Mouse (Mus musculus) Patski (cell line): ENCODE results near the gene Rras2. TPM values are rescaled to one million over a fixed set of nuclear protein-coding genes. Genes with fewer than 3 reads are reported as not detected.

Experiments
- ATAC-seq: fragments of 100-300 bp; one replicate; pipeline ENCODE4 v1.8.0; 2021
- CTCF ChIA-PET: fragments of 350-600 bp; sonication (Branson Sonifier 250); formaldehyde crosslinking; loops from one replicate; lab custom pipeline; 2022; ENCODE audit warnings: inconsistent platforms; lab: Charles Lee
- POLR2A ChIA-PET: fragments of 350-600 bp; sonication (Branson Sonifier 250); formaldehyde crosslinking; loops from one replicate; lab custom pipeline; 2022; ENCODE audit warnings: antibody characterized with exemption, inconsistent platforms; lab: Charles Lee
- DNase-seq: peaks from one replicate; pipeline ENCODE4 v3.0.0-alpha.2; 2011; ENCODE audit warnings: low read depth, low spot score
- H3K27me3 ChIP-seq: fragments of 371-371 bp; one replicate; pipeline ENCODE4 v1.5.1; 2021
- CTCF ChIP-seq: fragments of 100-300 bp; IDR thresholded peaks from one replicate; pipeline ENCODE4 v1.5.1; 2021
- in situ Hi-C: fragments of 300-500 bp; cut with MboI; formaldehyde crosslinking; loops from 3 replicates; pipeline ENCODE4 v1.11.1; 2018; ENCODE audit warnings: low pct_unique_long_range_greater_than_20kb, mixed read lengths
- polyA plus RNA-seq: library from polyadenylated mRNA; unstranded; gene quantifications from one replicate; pipeline ENCODE4 v1.2.3, GENCODE M21; 2021

Gene Rras2
- polyA plus RNA-seq, 1 experiment from 2014 or later = 145 TPM

DNA sequence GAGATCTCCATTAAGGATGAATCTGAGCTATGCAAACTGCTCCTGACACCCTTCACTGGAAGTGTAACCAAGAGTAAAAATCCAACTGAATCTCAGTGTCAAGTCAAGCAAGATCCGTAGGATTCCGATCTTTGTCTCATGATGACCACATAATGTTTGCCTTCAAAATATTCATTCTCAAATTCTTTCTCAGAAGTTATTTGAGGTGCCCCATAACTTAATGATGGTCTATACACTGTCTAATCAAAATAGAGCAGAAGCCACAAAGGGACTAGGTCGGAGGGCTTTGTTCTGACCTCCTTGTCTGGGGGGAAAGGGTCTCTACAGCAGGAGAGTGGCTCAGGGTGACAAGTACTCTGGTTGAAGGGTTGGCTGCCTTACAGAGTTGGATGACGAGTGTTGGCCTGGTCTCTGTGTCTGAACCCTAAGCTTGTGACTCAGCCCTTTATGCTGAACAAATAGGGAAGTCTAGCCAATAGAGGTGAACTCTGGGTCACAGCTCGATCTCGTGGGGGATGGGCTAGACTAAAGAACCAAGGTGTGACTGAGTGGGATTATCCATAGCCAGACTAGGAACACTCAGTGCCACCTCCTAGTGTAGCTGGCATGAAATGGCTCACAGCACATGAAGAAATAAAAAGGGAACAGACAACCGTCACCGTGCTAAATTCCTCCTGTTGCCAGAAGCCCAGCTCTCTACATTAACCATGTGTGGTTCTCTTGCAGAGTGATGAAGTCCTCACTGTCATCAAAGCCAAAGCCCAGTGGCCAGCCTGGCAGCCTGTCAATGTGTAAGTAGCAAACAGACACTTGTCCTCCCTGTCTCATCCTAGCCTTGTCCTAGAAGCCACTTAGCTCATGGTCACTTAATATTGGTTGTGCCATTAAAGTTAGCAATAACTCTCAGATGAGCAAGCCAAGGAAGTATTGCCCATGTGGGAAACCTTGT lies 101.3 kb downstream of the Rras2 start:
- POLR2A ChIA-PET = no interaction called here
- H3K27me3 ChIP-seq = no peaks in the 10 kb centered on the region
- in situ Hi-C loops = loop anchor here (5.0 kb wide), 2 partner anchors 254 to 419 kb away; no protein-coding TSS in a partner anchor
- ATAC-seq = peak; percentile 48
- CTCF ChIA-PET = interaction anchor here (1.0 to 1.5 kb wide), 2 partner anchors 10 to 11 kb away, joined by 3 read pairs; no protein-coding TSS in a partner anchor
- DNase-seq = peak; percentile 58
- no peak for TF ChIP-seq CTCF

DNA sequence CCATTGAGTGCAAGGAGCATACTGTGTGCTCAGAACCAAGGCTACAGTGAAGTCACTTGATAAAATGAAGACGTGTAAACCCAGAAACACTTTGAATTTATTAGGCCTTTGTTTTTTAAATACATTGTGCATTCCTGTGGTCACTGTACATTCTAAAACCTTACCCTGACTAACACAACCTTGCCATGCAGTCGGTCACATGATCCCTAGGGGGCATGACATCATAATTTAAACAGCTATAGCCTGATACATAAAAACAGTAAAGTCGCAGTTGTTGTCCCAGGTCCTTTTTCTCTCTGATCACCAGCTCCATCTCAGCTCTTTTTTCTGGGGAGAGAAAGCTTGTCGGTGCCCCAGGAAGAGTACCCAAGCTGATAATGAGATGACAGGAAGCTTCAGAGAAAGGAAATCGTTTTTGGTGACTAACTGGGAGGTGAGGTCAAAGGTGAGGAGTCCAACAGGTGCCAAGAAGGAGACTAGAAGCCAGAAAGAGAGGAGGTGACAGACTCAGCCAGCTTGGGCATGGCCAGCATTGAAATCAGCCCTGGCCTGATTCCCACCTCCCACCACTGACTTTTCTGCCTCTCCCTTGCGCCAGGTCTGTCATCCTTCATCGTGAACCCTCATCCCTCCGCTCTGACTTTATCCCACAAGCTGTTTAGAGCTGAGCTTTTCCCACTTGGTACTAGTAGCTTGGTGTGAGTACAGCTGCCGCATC lies 105.7 kb downstream of the Rras2 start:
- no peak for DNase-seq
- H3K27me3 ChIP-seq = no peaks in the 10 kb centered on the region
- ChIA-PET POLR2A (no interaction called here), CTCF (no interaction called here)
- TF ChIP-seq CTCF = no peak
- ATAC-seq = no peak
- in situ Hi-C loops = no loop called here

DNA sequence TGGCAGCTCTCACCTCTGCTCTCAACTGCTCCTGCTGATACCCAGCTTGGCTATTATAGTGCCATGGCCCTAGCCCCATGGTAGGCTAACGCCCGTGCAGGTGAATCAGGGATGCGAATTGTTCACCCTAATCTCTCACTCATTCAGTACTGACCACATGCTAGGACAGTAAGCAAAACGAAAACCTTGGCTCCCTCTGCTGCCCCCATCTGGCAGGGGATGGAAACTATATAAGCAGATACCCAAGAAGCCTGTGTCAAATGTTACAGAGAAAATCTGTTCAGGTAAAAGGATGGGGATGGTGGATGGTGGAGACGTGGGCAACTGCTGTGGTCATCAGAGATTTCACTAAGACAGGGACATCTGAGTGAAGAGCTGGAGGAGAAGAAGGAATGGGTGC lies 110.0 kb downstream of the Rras2 start:
- peak; percentile 50 for TF ChIP-seq CTCF
- no peaks in the 10 kb centered on the region for H3K27me3 ChIP-seq
- CTCF ChIA-PET = interaction anchor here (0.6 to 1.5 kb wide), 4 partner anchors 9 to 249 kb away, joined by 3 to 7 read pairs (median 4); no protein-coding TSS in a partner anchor
- ATAC-seq = no peak
- POLR2A ChIA-PET = no interaction called here
- DNase-seq = no peak
- in situ Hi-C loops = no loop called here

DNA sequence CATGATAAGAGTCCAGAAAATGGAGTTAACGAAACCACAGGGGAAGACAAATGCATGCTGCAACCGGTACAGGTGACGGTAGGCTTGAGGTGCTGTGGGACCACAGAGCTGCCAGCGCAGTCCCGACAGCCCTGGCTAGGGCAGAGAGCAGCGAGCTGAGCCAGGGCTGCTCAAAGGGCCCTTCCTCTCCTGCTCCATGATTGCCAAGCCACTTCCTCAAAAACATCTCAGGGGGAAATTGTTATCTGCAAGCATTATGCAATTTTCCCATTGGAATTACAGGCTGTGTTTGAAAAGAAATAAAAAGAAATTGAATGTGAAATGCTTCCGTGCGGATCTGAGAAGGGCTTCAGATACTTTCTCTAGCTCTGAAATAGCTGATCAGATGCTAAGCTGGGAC lies 111.1 kb downstream of the Rras2 start:
- no peak for TF ChIP-seq CTCF
- ChIA-PET POLR2A (no interaction called here), CTCF (interaction anchor here (0.9 kb wide), 1 partner anchor 10 kb away, joined by 3 read pairs; no protein-coding TSS in a partner anchor)
- ATAC-seq (no peak), DNase-seq (no peak)
- no peaks in the 10 kb centered on the region for H3K27me3 ChIP-seq
- in situ Hi-C loops = no loop called here

DNA sequence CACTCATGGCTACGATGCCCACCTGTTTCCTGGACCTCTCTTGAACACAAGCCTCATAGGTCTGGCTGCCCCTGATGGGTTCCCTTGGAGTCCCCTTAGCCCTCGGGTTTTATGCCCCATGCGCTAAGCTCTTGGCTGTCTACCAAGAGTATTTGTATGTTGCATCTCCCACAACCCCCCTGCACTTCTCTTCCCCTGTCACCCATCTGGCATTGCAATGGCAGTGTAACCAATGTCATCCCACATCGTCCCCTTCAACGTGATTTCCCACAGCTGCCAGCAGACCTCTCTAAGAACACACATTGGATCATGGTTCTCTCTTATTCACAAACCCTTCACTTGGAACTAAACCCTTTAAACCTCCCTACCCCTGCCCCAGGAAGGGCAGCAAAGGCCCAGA lies 112.1 kb downstream of the Rras2 start:
- in situ Hi-C loops = no loop called here
- CTCF ChIA-PET = interaction anchor here (1.0 to 1.7 kb wide), 2 partner anchors 11 to 14 kb away, joined by 3 to 6 read pairs; no protein-coding TSS in a partner anchor
- H3K27me3 ChIP-seq = no peaks in the 10 kb centered on the region
- TF ChIP-seq CTCF = no peak
- no peak for ATAC-seq
- no peak for DNase-seq
- POLR2A ChIA-PET = interaction anchor here (0.5 kb wide), 1 partner anchor 148 kb away, joined by 3 read pairs; no protein-coding TSS in a partner anchor

DNA sequence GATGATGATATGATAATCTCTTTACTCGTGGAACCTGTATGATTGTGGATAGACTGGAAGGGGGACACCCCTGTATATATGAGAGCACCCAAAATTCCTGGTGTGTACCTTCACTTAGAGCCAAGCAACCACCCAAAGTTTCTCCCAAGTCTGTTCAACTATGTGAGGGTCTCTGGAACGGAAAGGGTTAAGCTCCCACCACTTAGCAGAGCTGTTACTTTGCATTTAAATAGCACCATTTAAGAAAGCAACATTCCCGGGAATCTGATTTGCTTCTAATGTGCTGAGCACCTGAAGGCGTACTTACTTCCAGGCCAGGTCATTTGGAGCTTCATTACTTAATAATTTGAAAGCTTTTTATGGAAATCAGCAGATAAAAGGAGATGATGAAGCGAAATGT lies 113.4 kb downstream of the Rras2 start:
- POLR2A ChIA-PET = no interaction called here
- no peak for DNase-seq

DNA sequence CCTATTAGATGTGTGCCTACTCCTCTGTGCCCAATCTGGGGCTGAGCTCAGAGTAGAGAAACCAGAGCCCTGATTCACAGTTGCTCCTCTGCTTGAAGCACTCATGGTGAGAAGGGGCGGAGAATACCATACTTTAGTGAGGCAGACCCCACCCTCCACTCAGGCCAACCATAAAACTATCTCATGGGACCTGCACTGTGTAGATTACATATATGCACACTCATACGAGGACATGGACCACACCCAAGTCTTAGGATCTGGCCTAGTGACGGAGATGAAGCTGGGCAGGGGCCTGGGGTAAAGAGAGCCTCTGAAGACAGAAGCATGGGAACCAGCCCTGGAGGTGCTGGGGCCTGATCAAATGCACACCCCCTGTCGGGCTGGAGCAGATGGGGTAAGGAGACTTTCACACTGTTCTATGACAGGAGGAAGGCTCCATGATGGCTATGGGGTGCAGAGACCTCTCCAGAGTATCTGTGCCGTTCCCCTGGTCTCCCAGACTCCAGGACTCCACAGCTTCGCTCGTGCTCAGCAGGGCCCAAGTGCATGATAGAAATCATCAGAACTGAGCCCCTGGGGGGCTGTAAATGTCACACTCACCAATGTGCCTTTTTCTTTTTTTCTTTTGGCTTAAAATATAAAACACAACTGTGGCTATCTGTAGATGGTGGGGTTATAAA lies 119.8 kb downstream of the Rras2 start:
- in situ Hi-C loops = no loop called here
- peaks cover 15% of the 10 kb centered on the region for H3K27me3 ChIP-seq
- CTCF ChIA-PET = interaction anchor here (1.0 to 2.0 kb wide), 2 partner anchors 12 to 403 kb away, joined by 3 to 5 read pairs; no protein-coding TSS in a partner anchor
- DNase-seq (no peak), ATAC-seq (no peak)
- no peak for TF ChIP-seq CTCF
- POLR2A ChIA-PET = no interaction called here

More for the DNA sequence above, 113.4 kb downstream of the Rras2 start:
- no peak for TF ChIP-seq CTCF
- ATAC-seq = no peak
- CTCF ChIA-PET = interaction anchor here (1.7 kb wide), 1 partner anchor 13 kb away, joined by 6 read pairs; no protein-coding TSS in a partner anchor
- in situ Hi-C loops = no loop called here
- H3K27me3 ChIP-seq = no peaks in the 10 kb centered on the region

Other genes starting within 250 kb of the Rras2 start
- gene Copb1, start 136.9 kb upstream of the Rras2 start, polyA plus RNA-seq = 134 TPM
- gene Psma1, start 158.3 kb upstream of the Rras2 start, polyA plus RNA-seq = 258 TPM